Mouse (Mus musculus) Patski (cell line): ENCODE measurements around the gene Mmachc. TPM values are rescaled to one million over a fixed set of nuclear protein-coding genes. Genes with fewer than 3 reads are reported as not detected.

Experiments used
- ATAC-seq: fragments of 100-300 bp; one replicate; pipeline ENCODE4 v1.8.0; 2021
- CTCF ChIA-PET: fragments of 350-600 bp; sonication (Branson Sonifier 250); formaldehyde crosslinking; loops from one replicate; lab custom pipeline; 2022; ENCODE audit warnings: inconsistent platforms; lab: Charles Lee
- POLR2A ChIA-PET: fragments of 350-600 bp; sonication (Branson Sonifier 250); formaldehyde crosslinking; loops from one replicate; lab custom pipeline; 2022; ENCODE audit warnings: antibody characterized with exemption, inconsistent platforms; lab: Charles Lee
- DNase-seq: peaks from one replicate; pipeline ENCODE4 v3.0.0-alpha.2; 2011; ENCODE audit warnings: low read depth, low spot score
- H3K27me3 ChIP-seq: fragments of 371-371 bp; one replicate; pipeline ENCODE4 v1.5.1; 2021
- CTCF ChIP-seq: fragments of 100-300 bp; IDR thresholded peaks from one replicate; pipeline ENCODE4 v1.5.1; 2021
- in situ Hi-C: fragments of 300-500 bp; cut with MboI; formaldehyde crosslinking; loops from 3 replicates; pipeline ENCODE4 v1.11.1; 2018; ENCODE audit warnings: low pct_unique_long_range_greater_than_20kb, mixed read lengths
- polyA plus RNA-seq: library from polyadenylated mRNA; unstranded; gene quantifications from one replicate; pipeline ENCODE4 v1.2.3, GENCODE M21; 2021

Gene Mmachc
- polyA plus RNA-seq, 1 experiment from 2014 or later, result 12.4 TPM

GRCm38 (mm10) chr4:116657971-116658370 lies 50.2 kb downstream of the Mmachc start:
- ChIA-PET POLR2A (interaction anchor here (0.7 kb wide), 1 partner anchor 171 kb away, joined by 3 read pairs; no protein-coding TSS in a partner anchor), CTCF (interaction anchor here (1.4 kb wide), 1 partner anchor 27 kb away, joined by 3 read pairs; the partner anchor contains the start of gene Prdx1)
- no peak for DNase-seq
- no peak for TF ChIP-seq CTCF
- in situ Hi-C loops, result no loop called here
- no peak for ATAC-seq
- no peaks in the 10 kb centered on the region for H3K27me3 ChIP-seq

GRCm38 (mm10) chr4:116655658-116656057 lies 52.5 kb downstream of the Mmachc start:
- CTCF ChIA-PET, result no interaction called here
- in situ Hi-C loops, result no loop called here
- no peaks in the 10 kb centered on the region for H3K27me3 ChIP-seq
- no peak for DNase-seq
- POLR2A ChIA-PET, result no interaction called here
- ATAC-seq, result no peak
- TF ChIP-seq CTCF, result no peak

GRCm38 (mm10) chr4:116655100-116655499 lies 53.1 kb downstream of the Mmachc start:
- ChIA-PET CTCF (no interaction called here), POLR2A (no interaction called here)
- in situ Hi-C loops, result no loop called here
- H3K27me3 ChIP-seq, result no peaks in the 10 kb centered on the region
- no peak for ATAC-seq
- TF ChIP-seq CTCF, result no peak
- DNase-seq, result no peak

GRCm38 (mm10) chr4:116653228-116653627 lies 55.0 kb downstream of the Mmachc start:
- H3K27me3 ChIP-seq, result no peaks in the 10 kb centered on the region
- ChIA-PET POLR2A (interaction anchor here (1.4 kb wide), 1 partner anchor 35 kb away, joined by 3 read pairs; no protein-coding TSS in a partner anchor), CTCF (no interaction called here)
- no peak for ATAC-seq
- TF ChIP-seq CTCF, result no peak
- in situ Hi-C loops, result no loop called here
- no peak for DNase-seq

Other genes with a start within 250 kb of the Mmachc start
- gene Mast2, start 244.2 kb downstream of the Mmachc start, polyA plus RNA-seq, result 36.5 TPM
- gene Ipp, start 200.9 kb downstream of the Mmachc start, polyA plus RNA-seq, result 15.9 TPM
- gene Tmem69, start 152.5 kb downstream of the Mmachc start, polyA plus RNA-seq, result 8.5 TPM
- 43.9 TPM for gene Gpbp1l1, start 150.7 kb downstream of the Mmachc start, polyA plus RNA-seq
- 1.8 TPM for gene Ccdc17, start 111.8 kb downstream of the Mmachc start, polyA plus RNA-seq
- 49.4 TPM for gene Nasp, start 80.5 kb downstream of the Mmachc start, polyA plus RNA-seq
- 517 TPM for gene Akr1a1, start 56.7 kb downstream of the Mmachc start, polyA plus RNA-seq
- gene Prdx1, start 22.9 kb downstream of the Mmachc start, polyA plus RNA-seq, result 538 TPM
- 30.5 TPM for gene Ccdc163, start 103 bp upstream of the Mmachc start, polyA plus RNA-seq
- 3.6 TPM for gene Tesk2, start 12.5 kb upstream of the Mmachc start, polyA plus RNA-seq
- gene Toe1, start 99.2 kb upstream of the Mmachc start, polyA plus RNA-seq, result 14.2 TPM
- 5.6 TPM for gene Mutyh, start 99.3 kb upstream of the Mmachc start, polyA plus RNA-seq
- gene Hpdl, start 113.3 kb upstream of the Mmachc start, polyA plus RNA-seq, result 0.28 TPM
- gene Zswim5, start 169.0 kb upstream of the Mmachc start, polyA plus RNA-seq, result 0.96 TPM